Mouse (Mus musculus) embryonic facial prominence, embryonic 11.5 days (tissue): ENCODE data around the gene Nrap. TPM values are rescaled to one million over a fixed set of nuclear protein-coding genes. Genes with fewer than 3 reads are reported as not detected.
A peak's percentile ranks its signal among the peaks of the same experiment; 100 is the strongest.

Experiments
- ATAC-seq: fragments of 200-750 bp; cut with Nextera tagmentation; replicated peaks from 2 replicates; pipeline ENCODE4 v1.8.0; 2017; ENCODE audit warnings: low read depth; ENCODE audit not compliant: insufficient number of reproducible peaks, low FRiP score, low TSS enrichment
- DNase-seq: peaks from one replicate; pipeline ENCODE4 v3.0.0-alpha.2; 2015; ENCODE audit warnings: low spot score
- H3K27ac ChIP-seq: fragments of 300-500 bp; sonication (generic); replicated peaks from 2 replicates; pipeline ENCODE4 v1.5.1; 2014; ENCODE audit warnings: mild to moderate bottlenecking, low read depth, low read length, control low read depth
- H3K27me3 ChIP-seq: fragments of 300-500 bp; sonication (generic); 2 replicates; pipeline ENCODE4 v1.6.1; 2014; ENCODE audit warnings: mild to moderate bottlenecking, low read length, moderate library complexity, mixed read lengths; ENCODE audit not compliant: control insufficient read depth, insufficient read depth
- H3K36me3 ChIP-seq: fragments of 300-500 bp; sonication (generic); replicated peaks from 2 replicates; pipeline ENCODE4 v1.6.1; 2014; ENCODE audit warnings: low read depth, mild to moderate bottlenecking, low read length, moderate library complexity, mixed read lengths; ENCODE audit not compliant: control insufficient read depth, insufficient read depth
- H3K4me1 ChIP-seq: fragments of 300-500 bp; sonication (generic); 2 replicates; pipeline ENCODE4 v1.6.1; 2014; ENCODE audit warnings: low read length, mixed read lengths; ENCODE audit not compliant: control insufficient read depth, insufficient read depth
- H3K4me2 ChIP-seq: fragments of 300-500 bp; sonication (generic); 2 replicates; pipeline ENCODE4 v1.6.1; 2014; ENCODE audit warnings: low read depth, mild to moderate bottlenecking, control low read depth, low read length, moderate library complexity
- H3K4me3 ChIP-seq: fragments of 300-500 bp; sonication (generic); 2 replicates; pipeline ENCODE4 v1.5.1; 2014; ENCODE audit warnings: low read depth, low read length, control low read depth
- H3K9ac ChIP-seq: fragments of 300-500 bp; sonication (generic); replicated peaks from 2 replicates; pipeline ENCODE4 v1.6.1; 2014; ENCODE audit warnings: mild to moderate bottlenecking, control low read depth, low read length
- H3K9me3 ChIP-seq: fragments of 300-500 bp; sonication (generic); replicated peaks from 2 replicates; pipeline ENCODE4 v1.6.1; 2016; ENCODE audit warnings: mild to moderate bottlenecking, low read length, inconsistent platforms, mixed read lengths; ENCODE audit not compliant: control insufficient read depth
- WGBS: fragments of 180-500 bp; shearing (Covaris S2); extraction: QIAGEN DNeasy Blood & Tissue Kit; methylation state at CpG from one replicate; pipeline ENCODE4 v1.1.7; 2014; 5-methylcytosine and 5-hydroxymethylcytosine counted together
- polyA plus RNA-seq: library from polyadenylated mRNA; unstranded; fragments of >200 nt; fragmentation: Nextera tagmentation; extraction: Ambion mirVana; gene quantifications from 2 replicates; pipeline ENCODE4 v1.2.1, GENCODE M21; 2014

Gene Nrap
- polyA plus RNA-seq, 1 experiment from 2014 or later = not detected

DNA sequence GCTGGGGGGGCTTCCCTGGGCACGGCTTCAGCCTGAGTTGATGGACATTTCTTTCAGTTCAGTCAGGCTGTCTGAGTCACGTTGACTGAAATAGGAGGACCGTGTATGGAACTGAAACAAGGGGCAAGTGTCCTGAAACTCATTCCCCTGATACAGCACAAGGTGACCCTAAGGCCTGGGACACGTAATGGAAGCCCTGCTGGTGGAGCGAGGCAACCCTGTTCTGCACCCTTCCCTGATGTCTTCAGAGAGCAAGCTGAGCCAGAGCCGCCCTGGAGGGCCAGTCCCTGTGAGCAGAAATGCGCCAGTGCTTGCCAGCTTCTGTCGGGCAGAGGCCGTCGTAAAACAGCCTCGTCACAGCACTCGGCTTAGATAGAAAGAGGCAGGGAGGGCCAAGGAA lies 53.0 kb downstream of the Nrap start:
- no peak for DNase-seq

DNA sequence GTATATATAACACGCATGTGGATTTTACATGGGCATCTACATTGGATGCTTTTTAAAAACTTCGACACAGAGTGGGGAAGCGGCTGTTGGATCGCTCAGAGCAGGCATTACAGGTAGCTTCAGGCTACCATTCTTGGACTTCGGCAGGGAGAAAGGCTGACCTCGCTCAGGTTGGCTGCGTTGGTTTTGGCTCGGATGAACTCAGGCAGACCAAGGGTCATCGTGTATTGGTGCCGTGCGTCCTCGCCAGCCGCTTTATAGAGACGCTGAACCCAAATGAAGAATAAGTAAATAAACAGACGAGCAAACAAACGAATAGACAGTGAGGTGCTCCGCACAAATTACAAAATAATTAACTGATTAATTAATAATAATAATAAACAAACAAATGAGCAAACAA lies 53.5 kb downstream of the Nrap start:
- no peak overlapping the region for H3K4me2 ChIP-seq
- H3K27me3 ChIP-seq = no peaks in the 10 kb centered on the region; the same call in 1 of the 2 replicates
- no peaks in the 10 kb centered on the region for H3K9me3 ChIP-seq
- 93% methylated on average over 17 of the region's 17 CpGs for WGBS
- ATAC-seq (no peak), DNase-seq (no peak)
- no peaks in the 10 kb centered on the region for H3K36me3 ChIP-seq
- no peak overlapping the region for H3K4me3 ChIP-seq
- no peaks in the 10 kb centered on the region for H3K4me1 ChIP-seq
- no peak overlapping the region for H3K9ac ChIP-seq
- H3K27ac ChIP-seq = no peak overlapping the region

More for the DNA sequence above, 53.0 kb downstream of the Nrap start:
- no peaks in the 10 kb centered on the region; the same call in 1 of the 2 replicates for H3K27me3 ChIP-seq
- no peak overlapping the region for H3K27ac ChIP-seq
- no peak overlapping the region for H3K4me3 ChIP-seq
- H3K9me3 ChIP-seq = no peaks in the 10 kb centered on the region
- ATAC-seq = no peak
- WGBS = 70% methylated on average over 12 of the region's 12 CpGs
- no peak overlapping the region for H3K4me2 ChIP-seq
- no peaks in the 10 kb centered on the region for H3K36me3 ChIP-seq
- no peak overlapping the region for H3K9ac ChIP-seq
- no peaks in the 10 kb centered on the region for H3K4me1 ChIP-seq

DNA sequence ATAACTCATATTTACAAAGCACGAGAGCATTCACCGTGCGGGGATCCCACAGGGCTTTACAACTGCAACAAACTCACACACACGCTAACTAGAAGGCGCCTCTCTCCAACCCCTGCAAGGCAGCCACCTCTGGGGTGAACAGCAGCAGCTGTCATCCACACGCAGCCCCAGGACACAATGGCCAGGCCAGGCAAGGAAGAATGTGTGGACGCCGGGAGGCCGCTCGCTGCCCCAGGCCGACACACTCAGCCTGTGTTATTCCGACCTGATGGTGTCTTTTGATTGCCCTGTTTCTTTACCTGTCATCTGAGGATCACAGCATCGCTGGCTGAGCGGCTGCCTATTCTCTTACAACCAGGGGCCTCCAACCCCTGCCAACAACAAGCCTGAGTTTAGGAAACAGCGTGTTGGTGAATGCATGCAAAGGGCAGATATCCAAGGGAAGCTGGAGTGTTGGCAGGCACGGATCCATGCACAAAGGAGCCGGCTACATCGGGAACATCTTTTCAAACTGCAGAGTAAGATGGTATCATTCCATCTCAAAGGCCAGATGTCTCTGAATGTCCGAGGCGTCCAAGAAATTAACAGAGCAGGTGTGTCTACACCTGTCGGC lies 63.5 kb downstream of the Nrap start:
- no peaks in the 10 kb centered on the region for H3K27me3 ChIP-seq
- peaks cover 3% of the 10 kb centered on the region; the same call in 1 of the 2 replicates for H3K4me1 ChIP-seq
- no peak for ATAC-seq
- H3K4me3 ChIP-seq = no peak overlapping the region
- no peaks in the 10 kb centered on the region for H3K9me3 ChIP-seq
- H3K27ac ChIP-seq = no peak overlapping the region
- no peaks in the 10 kb centered on the region for H3K36me3 ChIP-seq
- 55% methylated on average over 21 of the region's 21 CpGs for WGBS
- no peak overlapping the region for H3K4me2 ChIP-seq
- no peak for DNase-seq
- no peak overlapping the region for H3K9ac ChIP-seq

DNA sequence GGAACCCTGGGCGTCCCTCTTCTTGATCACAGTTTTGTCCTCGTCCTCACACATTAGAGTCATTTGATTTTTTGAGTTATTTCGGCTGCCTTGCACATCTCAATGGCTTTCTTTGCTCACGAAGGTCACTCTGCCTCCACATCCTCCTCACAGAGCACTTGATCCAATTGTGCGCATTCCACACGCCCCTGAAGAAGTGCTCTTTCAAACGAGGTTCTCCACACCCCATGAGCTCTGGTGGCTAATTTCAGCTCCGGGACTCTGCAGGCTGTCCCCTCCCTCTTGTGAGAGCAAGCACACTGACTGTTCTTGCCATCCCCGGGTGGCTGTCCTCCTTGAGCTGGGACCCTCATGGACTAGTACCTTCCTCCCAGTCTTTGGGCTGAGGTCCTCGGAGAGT lies 64.2 kb downstream of the Nrap start:
- Histone ChIP-seq H3K27me3 (no peaks in the 10 kb centered on the region), H3K4me1 (peaks cover 3% of the 10 kb centered on the region; the same call in 1 of the 2 replicates), H3K4me2 (no peak overlapping the region), H3K9ac (no peak overlapping the region), H3K36me3 (no peaks in the 10 kb centered on the region), H3K9me3 (no peaks in the 10 kb centered on the region), H3K4me3 (no peak overlapping the region), H3K27ac (no peak overlapping the region)
- DNase-seq (no peak), ATAC-seq (no peak)
- 67% methylated on average over 10 of the region's 10 CpGs for WGBS

DNA sequence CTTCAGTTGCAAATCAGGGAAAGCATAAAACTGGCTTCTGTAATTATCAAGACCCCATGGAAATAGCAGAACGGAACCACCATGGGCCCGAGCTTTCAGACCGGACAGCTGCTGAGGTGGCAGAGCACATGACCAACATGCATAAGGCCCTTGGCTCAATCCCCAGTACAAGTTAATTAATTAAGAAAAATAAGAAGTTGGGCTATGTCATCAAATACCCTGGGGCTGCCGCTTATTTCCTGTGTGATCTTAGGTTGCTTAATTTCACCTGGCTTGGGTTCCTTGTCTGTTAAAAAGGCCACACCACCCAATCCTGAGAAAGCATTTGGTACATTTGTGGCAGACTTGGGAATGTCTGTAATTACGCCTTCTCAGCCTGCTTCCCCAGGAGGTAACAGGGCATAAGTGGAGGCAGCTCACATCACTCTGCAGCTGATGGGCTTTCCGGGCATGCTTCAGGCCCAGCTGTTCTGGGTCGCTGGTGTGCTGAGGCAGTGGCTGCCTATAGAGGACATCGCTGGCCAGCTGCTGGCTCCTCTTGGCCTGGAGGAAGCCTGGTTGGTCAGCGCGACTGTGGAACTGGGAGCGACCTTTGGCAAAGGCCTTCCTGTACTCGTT lies 68.4 kb downstream of the Nrap start:
- DNase-seq = no peak

DNA sequence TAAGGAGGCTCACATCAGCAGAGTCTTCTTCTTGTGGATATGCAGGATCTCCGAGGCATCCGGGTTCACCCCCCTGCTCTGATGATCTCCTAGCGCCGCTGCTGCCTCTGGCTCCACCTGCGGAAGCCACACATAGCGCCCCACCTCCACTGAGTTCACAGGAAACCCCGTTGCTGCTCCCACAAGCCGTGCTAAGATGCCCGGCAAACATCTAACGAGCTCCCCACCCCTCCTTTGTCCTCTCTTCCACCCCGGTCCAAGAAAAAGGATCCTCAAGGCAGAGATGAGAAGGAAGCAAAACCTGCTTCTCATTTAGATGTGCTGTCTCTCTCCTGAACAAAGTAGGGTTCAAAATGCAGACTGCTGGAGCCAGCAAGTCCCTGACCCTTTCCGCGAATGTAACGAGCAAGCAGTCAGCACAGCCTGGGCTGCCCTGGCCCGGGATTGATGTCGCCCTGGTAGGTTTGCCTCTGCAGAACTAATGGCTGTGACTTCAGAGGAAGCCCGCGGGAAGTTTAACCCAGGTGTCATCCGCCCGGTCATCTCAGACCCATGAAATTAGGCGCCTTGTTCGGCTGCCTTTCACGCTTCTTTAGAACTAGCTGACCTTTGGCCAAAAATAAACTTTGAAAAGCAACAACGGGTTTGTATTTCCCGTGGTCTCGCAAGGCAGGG lies 69.5 kb downstream of the Nrap start:
- Histone ChIP-seq H3K4me3 (no peak overlapping the region), H3K27ac (no peak overlapping the region), H3K36me3 (no peaks in the 10 kb centered on the region), H3K27me3 (no peaks in the 10 kb centered on the region), H3K4me2 (peak overlapping the region; percentile 34), H3K4me1 (0 out of 2 replicates have a peak, but pooled peaks cover 3% of the 10 kb centered on the region), H3K9ac (peak overlapping the region; percentile 53), H3K9me3 (no peaks in the 10 kb centered on the region)
- 11% methylated on average over 26 of the region's 26 CpGs for WGBS
- DNase-seq (peak; percentile 63), ATAC-seq (0 out of 2 replicates have a peak, but pooled peaks have one; percentile 15)

More for the DNA sequence above, 68.4 kb downstream of the Nrap start:
- H3K4me3 ChIP-seq = no peak overlapping the region
- H3K9ac ChIP-seq = no peak overlapping the region
- peaks cover 6% of the 10 kb centered on the region; the same call in 1 of the 2 replicates for H3K4me1 ChIP-seq
- H3K36me3 ChIP-seq = no peaks in the 10 kb centered on the region
- H3K27me3 ChIP-seq = no peaks in the 10 kb centered on the region
- ATAC-seq = no peak
- 64% methylated on average over 12 of the region's 12 CpGs for WGBS
- H3K9me3 ChIP-seq = no peaks in the 10 kb centered on the region
- no peak overlapping the region for H3K4me2 ChIP-seq
- no peak overlapping the region for H3K27ac ChIP-seq

DNA sequence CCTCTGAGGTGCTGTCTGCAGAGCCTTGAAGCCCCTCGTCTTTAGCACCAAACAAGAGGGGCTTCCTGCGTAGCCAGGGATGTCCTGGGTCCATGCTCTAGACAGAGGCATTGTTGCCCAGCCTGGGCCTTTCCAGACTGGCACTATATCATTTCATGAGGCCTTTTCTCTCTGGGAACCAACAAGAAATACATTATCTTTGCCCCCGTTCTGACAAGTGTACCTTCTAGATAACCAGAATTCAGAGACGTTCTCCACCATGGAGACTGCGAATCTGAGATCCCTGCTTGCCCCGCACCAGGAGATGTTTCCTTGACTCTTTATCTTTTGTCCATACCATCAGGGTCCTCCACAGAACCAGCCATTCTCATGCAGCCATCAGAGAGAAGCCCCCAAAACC lies 70.2 kb downstream of the Nrap start:
- H3K4me3 ChIP-seq = no peak overlapping the region
- no peak overlapping the region for H3K27ac ChIP-seq
- 0 out of 2 replicates have a peak, but pooled peaks cover 3% of the 10 kb centered on the region for H3K4me1 ChIP-seq
- no peak for ATAC-seq
- no peaks in the 10 kb centered on the region for H3K27me3 ChIP-seq
- no peak overlapping the region for H3K4me2 ChIP-seq
- no peaks in the 10 kb centered on the region for H3K9me3 ChIP-seq
- no peak overlapping the region for H3K9ac ChIP-seq
- DNase-seq = no peak
- no peaks in the 10 kb centered on the region for H3K36me3 ChIP-seq
- 86% methylated on average over 6 of the region's 6 CpGs for WGBS

- Histone ChIP-seq H3K27me3 (no peaks in the 10 kb centered on the region), H3K36me3 (no peaks in the 10 kb centered on the region), H3K4me2 (no peak overlapping the region), H3K4me1 (0 out of 2 replicates have a peak, but pooled peaks cover 3% of the 10 kb centered on the region), H3K27ac (no peak overlapping the region), H3K4me3 (no peak overlapping the region), H3K9me3 (no peaks in the 10 kb centered on the region), H3K9ac (no peak overlapping the region)
- no peak for ATAC-seq
- no peak for DNase-seq
- 92% methylated on average over 7 of the region's 7 CpGs for WGBS
These were observed 70.6 kb downstream of the Nrap start for GRCm38 (mm10) chr19:56319219-56319618.
